Mouse (Mus musculus) thymus, adult 2 months (tissue): Measurements from ENCODE around the gene Dgkh.

ENCODE experiments used
- CTCF ChIP-seq: fragments of 200-500 bp; IDR thresholded peaks from 2 replicates; pipeline ENCODE4 v1.5.1; 2012; ENCODE audit warnings: mild to moderate bottlenecking, control low read depth, low read length, moderate library complexity, borderline replicate concordance; ENCODE audit not compliant: control insufficient read depth, poor library complexity, insufficient read depth; ENCODE audit errors: extremely low read depth
- POLR2A ChIP-seq: fragments of 200-500 bp; IDR thresholded peaks from 2 replicates; pipeline ENCODE4 v1.6.1; 2012; ENCODE audit warnings: mild to moderate bottlenecking, low read length, control low read depth, moderate library complexity; ENCODE audit not compliant: control insufficient read depth, poor library complexity, insufficient read depth; ENCODE audit errors: extremely low read depth

DNA sequence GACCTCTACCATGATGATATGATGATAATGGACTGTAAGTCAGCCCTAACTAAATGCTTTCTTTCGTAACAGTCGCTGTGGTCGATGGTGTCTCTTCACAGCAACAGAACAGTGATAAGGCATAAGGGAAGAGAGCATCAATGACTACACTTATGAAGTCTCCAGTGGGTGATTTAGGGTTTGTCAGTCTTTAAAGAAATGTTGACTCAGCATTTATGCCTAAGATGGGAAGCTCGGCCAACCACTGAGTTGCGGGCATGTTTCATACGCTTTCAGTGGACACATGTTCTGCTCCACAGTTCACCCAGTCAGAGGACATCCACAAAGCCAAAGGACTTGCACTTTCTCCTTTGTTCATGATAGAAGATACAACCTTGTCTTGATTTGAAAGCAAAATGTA is 73.9 kb downstream of the Dgkh start:
- TF ChIP-seq CTCF (no peak), POLR2A (no peak)
